Mouse (Mus musculus) ES-Bruce4 (cell line): ENCODE results near the gene Zp3. TPM values are rescaled to one million over a fixed set of nuclear protein-coding genes. Genes with fewer than 3 reads are reported as not detected.
A peak's percentile ranks its signal among the peaks of the same experiment; 100 is the strongest.

Experiments used
- H3K27ac ChIP-seq: 2 replicates; pipeline ENCODE4 v1.5.1; 2012; ENCODE audit warnings: low read length, inconsistent platforms; ENCODE audit not compliant: insufficient read depth
- H3K27me3 ChIP-seq: 2 replicates; pipeline ENCODE4 v1.6.1; 2012; ENCODE audit warnings: mild to moderate bottlenecking, low read length, inconsistent platforms; ENCODE audit not compliant: control insufficient read depth, poor library complexity, insufficient read depth, severe bottlenecking
- H3K36me3 ChIP-seq: 2 replicates; pipeline ENCODE4 v1.6.1; 2012; ENCODE audit warnings: inconsistent platforms, mild to moderate bottlenecking, low read length, moderate library complexity; ENCODE audit not compliant: control insufficient read depth, poor library complexity, insufficient read depth, severe bottlenecking
- H3K4me1 ChIP-seq: one replicate; pipeline ENCODE4 v1.8.1; 2011; ENCODE audit warnings: low read length; ENCODE audit not compliant: control insufficient read depth, insufficient read depth
- H3K4me3 ChIP-seq: 2 replicates; pipeline ENCODE4 v1.5.1; 2011; ENCODE audit warnings: low read depth, mild to moderate bottlenecking, low read length
- H3K9ac ChIP-seq: 2 replicates; pipeline ENCODE4 v1.6.1; 2012; ENCODE audit warnings: low read depth, mild to moderate bottlenecking, inconsistent platforms; ENCODE audit not compliant: poor library complexity, severe bottlenecking
- H3K9me3 ChIP-seq: replicated peaks from 2 replicates; pipeline ENCODE4 v1.6.1; 2012; ENCODE audit warnings: mild to moderate bottlenecking, low read length, inconsistent platforms; ENCODE audit not compliant: control insufficient read depth, poor library complexity, insufficient read depth, severe bottlenecking
- CTCF ChIP-seq: IDR thresholded peaks from one replicate; pipeline ENCODE4 v1.8.1; 2011; ENCODE audit warnings: low read depth, low read length
- EP300 ChIP-seq: IDR thresholded peaks from 2 replicates; pipeline ENCODE4 v1.6.1; 2011; ENCODE audit warnings: low read depth, low read length; ENCODE audit not compliant: insufficient read depth
- POLR2A ChIP-seq: IDR thresholded peaks from one replicate; pipeline ENCODE4 v1.8.1; 2011; ENCODE audit warnings: low read length; ENCODE audit not compliant: insufficient read depth
- polyA plus RNA-seq: library from polyadenylated mRNA; stranded (reverse); fragments of >200 nt; gene quantifications from 2 replicates; pipeline ENCODE4 v1.2.4, GENCODE M21; 2011; ENCODE audit warnings: low read depth; ENCODE audit not compliant: missing spikeins, insufficient read depth, insufficient read length

Zp3 gene
- polyA plus RNA-seq, 1 experiment, result 2.0 TPM

- H3K36me3 ChIP-seq, result 0 out of 2 replicates have a peak, but pooled peaks cover 4% of the 10 kb centered on the region
- TF ChIP-seq CTCF (no peak), POLR2A (no peak), EP300 (no peak)
- no peaks in the 10 kb centered on the region for H3K4me1 ChIP-seq
Observed at GRCm38 (mm10) chr5:135993381-135993965, 13.6 kb downstream of the Zp3 start.

DNA sequence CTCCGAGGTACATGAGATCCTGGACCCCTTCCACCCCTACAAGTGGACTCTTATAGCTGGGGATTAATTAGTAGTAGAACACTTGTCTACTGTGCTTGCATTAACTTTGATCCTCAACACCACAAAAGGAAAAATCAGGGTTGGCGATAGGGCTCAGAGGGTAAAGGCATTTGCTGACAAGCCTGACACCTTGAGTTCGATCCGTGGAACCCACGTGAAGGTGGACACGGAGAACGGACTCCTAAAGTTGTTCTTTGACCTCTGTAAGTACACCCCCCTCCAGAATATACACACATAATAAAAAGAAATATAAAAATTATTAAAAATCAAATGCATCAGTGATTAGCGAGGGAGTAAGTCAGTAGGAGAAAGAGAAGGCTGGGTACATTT lies 14.4 kb downstream of the Zp3 start:
- H3K4me1 ChIP-seq, result no peaks in the 10 kb centered on the region
- no peaks in the 10 kb centered on the region for H3K27me3 ChIP-seq
- TF ChIP-seq POLR2A (no peak), CTCF (no peak), EP300 (no peak)
- peaks cover 5% of the 10 kb centered on the region; the same call in 1 of the 2 replicates for H3K36me3 ChIP-seq
- no peak overlapping the region for H3K27ac ChIP-seq
- H3K9ac ChIP-seq, result 0 out of 2 replicates have a peak overlapping the region, but pooled peaks have one; percentile 88
- H3K4me3 ChIP-seq, result no peak overlapping the region
- no peaks in the 10 kb centered on the region for H3K9me3 ChIP-seq

More at GRCm38 (mm10) chr5:135993381-135993965, 13.6 kb downstream of the Zp3 start:
- H3K9ac ChIP-seq, result no peak overlapping the region
- H3K9me3 ChIP-seq, result no peaks in the 10 kb centered on the region
- H3K27me3 ChIP-seq, result no peaks in the 10 kb centered on the region
- H3K4me3 ChIP-seq, result no peak overlapping the region
- no peak overlapping the region for H3K27ac ChIP-seq

DNA sequence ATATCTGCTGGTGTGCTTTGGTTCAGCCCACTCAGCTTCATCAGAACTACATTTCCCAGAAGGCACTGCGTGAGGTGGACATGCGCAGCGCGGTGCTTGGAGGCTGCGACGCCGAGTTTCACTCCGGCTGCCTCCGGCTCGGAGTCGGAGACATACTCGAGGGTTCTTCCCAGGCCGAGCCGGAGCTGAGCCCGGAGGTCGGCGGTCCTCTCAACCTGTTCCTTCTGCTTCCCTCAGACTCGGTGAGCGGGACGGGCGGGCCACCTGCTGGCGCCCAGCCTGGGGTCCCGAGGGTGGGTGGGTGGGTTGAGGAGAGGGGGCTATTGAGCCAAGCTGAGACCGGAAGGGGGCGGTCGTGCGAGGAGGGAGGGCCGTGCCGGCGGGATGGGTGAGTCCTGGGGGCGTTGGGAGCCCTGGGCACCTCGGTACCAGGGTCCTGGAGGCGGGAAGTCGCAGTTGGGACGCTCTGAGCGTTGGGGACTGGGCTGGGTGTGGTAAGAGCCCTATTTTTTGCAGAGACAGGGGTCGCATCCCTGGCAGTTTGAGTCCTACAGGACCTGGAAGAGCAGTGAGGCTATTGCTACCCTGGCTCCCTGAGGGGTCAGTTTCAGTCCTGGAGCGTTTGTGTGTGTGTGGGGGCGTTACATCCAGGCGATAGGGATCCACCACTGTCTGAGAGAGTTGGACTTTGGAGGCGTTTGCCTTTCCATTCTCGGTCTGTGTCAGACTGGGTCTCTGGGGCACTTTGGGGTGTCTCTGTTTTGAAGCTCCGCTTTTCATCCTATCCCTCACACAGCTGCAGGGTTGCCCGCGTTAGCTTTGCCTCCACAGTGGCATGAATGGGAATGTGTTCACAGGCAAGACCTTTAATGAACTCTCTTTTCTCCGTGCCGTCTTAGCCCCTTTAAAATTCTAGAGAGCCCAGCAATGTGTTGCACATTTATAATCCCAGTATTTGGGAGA lies 15.1 kb downstream of the Zp3 start, which contains the start of gene Dtx2:
Dtx2 (plus strand) TSS at position 76 of the 963 bp plus-strand sequence.
- H3K9me3 ChIP-seq, result no peaks in the 10 kb centered on the region
- peak within 1 kb of the TSS; percentile 88 for H3K9ac ChIP-seq
- no peak within 1 kb of the TSS for H3K27ac ChIP-seq
- H3K36me3 ChIP-seq, result peaks cover 5% of the 10 kb centered on the region; the same call in 1 of the 2 replicates
- H3K4me3 ChIP-seq, result peak within 1 kb of the TSS; percentile 93
- H3K27me3 ChIP-seq, result no peaks in the 10 kb centered on the region
- no peaks in the 10 kb centered on the region for H3K4me1 ChIP-seq
- TF ChIP-seq POLR2A (peak; percentile 88), CTCF (peak; percentile 14), EP300 (no peak)

DNA sequence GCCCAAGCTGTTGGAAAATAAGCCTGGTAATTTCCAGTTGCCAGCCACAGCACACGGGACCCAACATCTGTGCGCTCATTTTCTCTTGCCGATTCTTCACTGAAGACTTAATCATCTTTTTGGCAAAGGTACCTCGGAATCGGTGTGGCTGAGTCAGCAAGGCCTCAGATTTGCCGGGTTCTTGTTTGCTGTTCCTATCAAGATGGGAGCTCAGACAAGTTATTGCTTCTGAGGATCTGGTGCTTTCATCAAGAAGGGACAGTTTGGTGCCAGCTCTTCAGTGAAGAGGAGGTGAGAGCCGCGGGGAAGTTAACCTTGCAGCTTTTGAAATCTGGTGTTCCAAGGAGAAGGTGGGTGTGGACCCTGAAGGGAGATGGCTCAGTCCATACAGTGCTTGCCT lies 16.3 kb downstream of the Zp3 start:
- H3K9ac ChIP-seq, result no peak overlapping the region
- no peaks in the 10 kb centered on the region for H3K4me1 ChIP-seq
- TF ChIP-seq POLR2A (no peak), EP300 (no peak), CTCF (no peak)
- H3K27me3 ChIP-seq, result no peaks in the 10 kb centered on the region
- no peaks in the 10 kb centered on the region for H3K9me3 ChIP-seq
- H3K27ac ChIP-seq, result no peak overlapping the region
- no peak overlapping the region for H3K4me3 ChIP-seq
- peaks cover 5% of the 10 kb centered on the region; the same call in 1 of the 2 replicates for H3K36me3 ChIP-seq

GRCm38 (mm10) chr5:136001222-136001621 lies 21.3 kb downstream of the Zp3 start:
- no peaks in the 10 kb centered on the region for H3K9me3 ChIP-seq
- H3K4me1 ChIP-seq, result peaks cover 2% of the 10 kb centered on the region
- no peaks in the 10 kb centered on the region for H3K27me3 ChIP-seq
- H3K4me3 ChIP-seq, result no peak overlapping the region
- H3K36me3 ChIP-seq, result peaks cover 5% of the 10 kb centered on the region; the same call in 1 of the 2 replicates
- no peak overlapping the region for H3K9ac ChIP-seq
- peak overlapping the region; percentile 78 for H3K27ac ChIP-seq
- TF ChIP-seq POLR2A (no peak), EP300 (no peak), CTCF (no peak)

DNA sequence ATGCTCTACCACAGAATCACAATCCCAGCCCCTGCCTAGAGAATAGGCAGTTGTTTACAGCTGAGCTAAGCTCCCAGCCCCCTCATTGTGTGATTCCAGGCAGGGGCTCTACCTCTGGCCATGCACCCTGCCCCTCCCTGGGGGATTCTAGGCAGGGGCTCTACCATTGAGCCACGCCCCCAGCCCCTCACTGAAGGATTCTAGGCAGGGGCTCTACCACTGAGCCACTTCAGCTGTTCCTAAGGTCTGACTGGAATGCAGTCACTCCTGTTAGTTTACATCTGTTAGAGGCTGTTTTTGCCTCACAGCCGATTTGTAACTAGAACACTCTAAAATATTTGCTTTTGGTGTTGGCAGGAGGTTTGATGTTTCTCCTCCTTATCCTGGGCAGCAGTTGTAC lies 22.4 kb downstream of the Zp3 start:
- no peak overlapping the region for H3K9ac ChIP-seq
- H3K36me3 ChIP-seq, result peaks cover 3% of the 10 kb centered on the region; the same call in 1 of the 2 replicates
- H3K27me3 ChIP-seq, result no peaks in the 10 kb centered on the region
- peak overlapping the region; percentile 78 for H3K27ac ChIP-seq
- H3K4me3 ChIP-seq, result no peak overlapping the region
- peaks cover 6% of the 10 kb centered on the region; the same call in 1 of the 2 replicates for H3K9me3 ChIP-seq
- peaks cover 2% of the 10 kb centered on the region for H3K4me1 ChIP-seq
- TF ChIP-seq EP300 (peak; percentile 73; the same call in 1 of the 2 replicates), POLR2A (no peak)
